Mouse (Mus musculus) large intestine, adult 2 months (tissue): ENCODE data around the gene Bmper. TPM values are rescaled to one million over a fixed set of nuclear protein-coding genes. Genes with fewer than 3 reads are reported as not detected.

ENCODE experiments used
- DNase-seq: peaks from one replicate; pipeline ENCODE4 v3.0.0-alpha.2; 2012; ENCODE audit warnings: low read depth, low spot score
- WGBS: fragments of 180-500 bp; shearing (Covaris S2); methylation state at CpG from one replicate; pipeline ENCODE4 v1.1.7; 2018; 5-methylcytosine and 5-hydroxymethylcytosine counted together
- polyA plus RNA-seq: library from polyadenylated mRNA; depleted of rRNA; stranded (reverse); fragments of >200 nt; gene quantifications from 2 replicates; pipeline ENCODE4 v1.2.3, GENCODE M21; 2012

Gene Bmper
- polyA plus RNA-seq, 1 experiment: 0.33 TPM

DNA sequence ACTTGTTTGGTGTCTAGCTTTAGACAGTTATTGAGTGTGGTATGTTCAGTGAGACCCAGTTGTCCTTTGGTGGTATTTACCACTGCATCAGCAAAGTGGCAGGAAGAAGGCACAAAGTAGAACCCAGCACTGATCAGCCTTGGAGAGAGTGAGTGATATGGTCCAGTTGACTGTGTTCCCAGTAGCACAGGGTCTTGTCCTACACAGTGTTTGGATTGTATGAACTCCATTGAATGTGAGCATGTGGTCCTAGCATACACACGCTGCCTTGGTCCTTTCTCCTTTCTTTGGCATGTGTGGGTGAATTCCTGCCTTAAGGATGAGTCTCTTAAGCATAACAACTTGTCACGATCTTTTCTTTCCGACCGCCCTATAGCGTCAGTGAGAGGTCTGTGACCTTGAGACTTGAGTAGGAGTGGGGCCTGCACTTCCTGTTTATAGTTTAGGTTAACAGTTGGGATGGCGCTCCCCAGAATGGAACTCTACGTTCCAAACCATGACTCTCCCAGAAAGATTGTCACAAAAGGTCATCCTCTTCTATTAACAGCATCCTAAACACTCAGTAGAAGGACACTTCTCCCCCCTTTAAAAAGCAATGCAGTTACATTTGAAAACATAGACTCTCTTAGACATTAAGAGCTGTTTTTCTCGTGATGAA, 10.7 kb downstream of the Bmper start:
- DNase-seq: no peak
- whole genome bisulfite sequencing: 81% methylated on average over 8 of the region's 8 CpGs

GRCm38 (mm10) chr9:23235368-23236002, 12.6 kb downstream of the Bmper start:
- WGBS: 32% methylated on average over 6 of the region's 6 CpGs
- DNase-seq: no peak

GRCm38 (mm10) chr9:23236635-23237279, 13.9 kb downstream of the Bmper start:
- no peak for DNase-seq
- WGBS: 76% methylated on average over 6 of the region's 6 CpGs

- 49% methylated on average over 2 of the region's 2 CpGs for WGBS
These were observed 16.1 kb downstream of the Bmper start for GRCm38 (mm10) chr9:23239011-23239410.

DNA sequence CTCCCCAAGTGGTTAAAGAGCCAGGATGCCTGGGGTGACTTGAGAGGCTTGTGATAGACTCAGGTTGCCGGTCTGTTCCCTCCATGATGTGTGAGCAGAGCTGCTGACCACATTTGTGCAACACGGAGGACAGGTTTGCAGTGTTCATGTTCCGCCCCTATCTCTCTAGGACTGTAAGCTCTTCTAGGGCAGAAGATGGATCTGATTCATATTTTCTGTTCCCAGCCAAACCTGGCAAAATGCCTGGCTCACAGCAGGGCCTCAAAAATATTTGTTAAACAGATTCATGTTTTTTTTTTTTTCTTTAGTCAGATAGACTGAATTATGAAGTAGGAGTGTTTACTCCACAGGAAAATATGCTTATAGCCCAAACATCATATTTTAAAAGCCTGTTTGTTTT, 20.0 kb downstream of the Bmper start:
- no peak for DNase-seq
- WGBS: 73% methylated on average over 3 of the region's 3 CpGs

More at GRCm38 (mm10) chr9:23239011-23239410, 16.1 kb downstream of the Bmper start:
- no peak for DNase-seq

DNA sequence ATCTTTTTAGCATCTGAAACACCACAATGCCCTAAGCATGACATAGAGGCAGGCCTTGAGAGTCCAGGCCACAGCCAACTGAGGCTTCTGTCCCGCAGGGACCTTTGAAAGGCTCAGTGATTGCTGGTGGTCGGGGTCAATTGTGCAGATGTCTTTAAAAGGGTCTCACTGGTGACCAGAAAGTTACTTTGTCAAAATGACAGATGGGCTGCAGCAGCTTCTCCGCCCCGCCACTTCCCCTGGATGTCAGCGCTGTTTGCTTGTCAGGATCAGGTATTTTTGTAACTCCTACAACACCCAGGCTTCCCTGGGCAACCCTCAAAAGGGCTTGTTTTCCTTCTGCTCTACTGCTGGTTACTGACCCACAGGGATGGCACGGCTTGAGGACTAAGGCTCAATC, 21.0 kb downstream of the Bmper start:
- DNase-seq: no peak
- 63% methylated on average over 6 of the region's 6 CpGs for WGBS

- 81% methylated on average over 9 of the region's 9 CpGs for WGBS
- no peak for DNase-seq
These were observed 23.5 kb downstream of the Bmper start for GRCm38 (mm10) chr9:23246389-23246788.

DNA sequence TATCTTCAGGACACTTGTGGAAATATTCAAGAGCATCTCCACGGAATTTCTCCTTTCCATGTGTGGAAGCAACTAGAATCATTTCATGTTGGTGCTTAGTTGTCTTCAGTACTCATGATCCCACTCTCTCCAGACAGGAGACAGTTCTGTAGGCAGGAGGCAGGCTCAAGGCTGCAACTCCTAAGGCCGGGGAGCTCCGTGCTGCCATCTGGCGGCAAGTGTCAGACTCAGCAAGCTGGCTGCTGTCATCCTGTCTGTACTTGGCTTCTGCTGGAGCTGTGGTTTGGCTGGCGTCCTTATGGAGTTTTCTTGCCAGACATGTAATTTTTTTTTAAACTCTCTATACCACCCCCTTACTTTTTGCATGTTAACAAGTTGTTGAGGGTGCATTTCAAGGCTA, 27.1 kb downstream of the Bmper start:
- WGBS: 6% methylated on average over 5 of the region's 5 CpGs
- peak; percentile 28 for DNase-seq

- whole genome bisulfite sequencing: 77% methylated on average over 6 of the region's 6 CpGs
- no peak for DNase-seq
These were observed 28.1 kb downstream of the Bmper start for GRCm38 (mm10) chr9:23251001-23251400.

DNA sequence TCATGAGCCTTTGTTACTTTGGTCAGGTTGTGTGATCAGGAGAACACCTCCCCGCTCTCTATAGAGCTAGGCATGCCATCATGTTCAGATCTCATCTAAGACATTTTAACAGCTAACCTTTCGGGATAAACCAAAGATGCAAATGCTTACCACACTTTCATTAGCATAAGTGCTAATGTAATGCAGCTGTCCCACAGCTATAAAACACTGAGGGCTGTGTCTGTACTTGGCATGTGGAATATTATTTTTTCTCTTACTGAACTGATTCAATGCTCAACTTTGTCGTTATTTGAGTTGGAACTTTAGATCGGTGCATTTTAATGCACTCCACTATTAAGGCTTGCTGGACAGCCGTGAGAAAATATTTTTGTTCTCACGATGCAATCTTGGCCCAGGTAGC, 30.7 kb downstream of the Bmper start:
- no peak for DNase-seq
- WGBS: 83% methylated on average over 6 of the region's 6 CpGs

DNA sequence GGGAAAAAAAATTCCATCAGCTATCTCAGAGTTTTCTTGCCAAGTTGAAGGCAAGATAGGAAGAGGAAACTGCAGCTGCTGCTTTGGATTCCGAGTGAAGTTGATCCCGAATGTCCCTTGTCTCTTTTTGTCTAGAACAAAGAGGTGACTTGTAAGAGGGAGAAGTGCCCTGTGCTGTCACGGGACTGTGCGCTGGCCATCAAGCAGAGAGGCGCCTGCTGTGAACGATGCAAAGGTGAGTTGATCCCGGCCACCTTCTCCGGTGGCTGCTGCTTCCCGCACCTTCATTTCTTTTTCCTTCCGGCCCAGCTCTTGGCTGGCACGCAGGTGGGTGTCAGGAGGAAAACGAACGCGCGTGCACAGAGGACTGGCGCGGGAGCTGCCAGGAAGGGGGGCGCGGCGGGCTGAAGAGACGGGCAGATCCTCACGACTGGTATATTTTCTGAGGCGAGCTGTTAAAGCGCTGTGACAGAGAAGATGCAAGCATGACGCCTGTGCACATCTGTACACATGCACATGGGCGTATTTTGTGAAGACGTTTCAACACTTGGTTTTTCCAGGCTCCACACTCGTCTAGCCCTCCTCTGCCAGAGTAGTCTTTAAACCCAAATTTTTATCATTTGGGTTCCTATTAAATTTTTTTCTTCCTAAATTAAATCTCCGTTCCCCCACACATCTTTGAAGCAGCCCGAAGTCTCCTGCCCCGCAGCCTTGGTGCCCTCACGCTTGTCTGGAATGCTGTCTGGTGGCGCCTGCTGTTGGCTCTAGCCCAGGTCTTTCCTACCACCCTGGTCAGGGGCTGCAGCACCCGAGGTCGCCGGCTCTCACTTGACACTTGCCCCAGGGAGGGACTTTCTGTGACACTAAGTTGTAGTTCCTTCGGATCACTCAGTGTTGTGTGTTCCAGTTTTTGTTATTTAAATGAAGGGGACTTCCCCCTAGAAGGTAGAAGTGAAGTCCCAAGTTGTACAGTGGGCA, 31.6 kb downstream of the Bmper start:
- DNase-seq: no peak
- 43% methylated on average over 37 of the region's 37 CpGs for WGBS

DNA sequence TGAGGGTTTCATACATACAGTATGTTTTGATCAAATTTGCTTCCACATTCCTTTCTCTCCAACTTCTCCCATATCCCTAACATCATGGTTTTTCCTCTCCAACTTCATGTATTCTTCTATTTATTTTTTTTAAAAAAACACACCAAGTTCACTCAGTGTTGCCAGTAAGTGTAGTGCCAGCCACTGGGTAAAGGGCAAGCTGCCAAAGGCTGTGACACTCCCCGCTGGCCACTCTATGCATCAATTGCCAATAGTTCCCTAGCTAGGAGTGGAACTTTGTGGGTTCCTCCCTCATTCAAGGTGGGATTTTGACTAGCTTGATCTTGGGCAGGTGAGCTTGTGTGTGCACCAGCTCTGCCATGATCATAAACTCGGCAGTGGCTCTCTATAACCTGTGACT, 33.0 kb downstream of the Bmper start:
- no peak for DNase-seq
- 66% methylated on average over 2 of the region's 2 CpGs for WGBS

GRCm38 (mm10) chr9:23256576-23256975, 33.7 kb downstream of the Bmper start:
- 82% methylated on average over 2 of the region's 2 CpGs for whole genome bisulfite sequencing
- DNase-seq: no peak

- WGBS: 94% methylated on average over 3 of the region's 3 CpGs
- no peak for DNase-seq
These were observed 39.0 kb downstream of the Bmper start for GRCm38 (mm10) chr9:23261834-23262233.

DNA sequence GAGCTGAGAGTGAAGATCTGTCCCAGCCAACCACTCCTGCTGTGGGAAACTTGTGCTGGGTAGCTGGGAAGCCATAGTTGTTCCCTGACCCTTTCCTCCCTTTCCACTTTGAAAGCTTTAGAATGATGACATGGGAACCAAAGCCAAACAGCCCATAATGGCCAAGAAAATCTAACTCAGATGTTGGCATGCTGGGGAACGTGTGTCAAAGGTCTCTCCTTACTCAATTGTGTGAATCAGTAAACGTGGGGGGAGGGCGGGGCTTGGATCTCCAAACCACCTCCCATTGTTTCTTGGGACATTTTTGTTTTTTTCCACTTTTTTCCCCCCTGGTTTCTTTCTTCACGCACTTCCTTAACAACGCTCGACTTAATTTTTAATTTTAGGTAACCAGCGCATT, 40.0 kb downstream of the Bmper start:
- WGBS: 71% methylated on average over 7 of the region's 7 CpGs
- DNase-seq: no peak

DNA sequence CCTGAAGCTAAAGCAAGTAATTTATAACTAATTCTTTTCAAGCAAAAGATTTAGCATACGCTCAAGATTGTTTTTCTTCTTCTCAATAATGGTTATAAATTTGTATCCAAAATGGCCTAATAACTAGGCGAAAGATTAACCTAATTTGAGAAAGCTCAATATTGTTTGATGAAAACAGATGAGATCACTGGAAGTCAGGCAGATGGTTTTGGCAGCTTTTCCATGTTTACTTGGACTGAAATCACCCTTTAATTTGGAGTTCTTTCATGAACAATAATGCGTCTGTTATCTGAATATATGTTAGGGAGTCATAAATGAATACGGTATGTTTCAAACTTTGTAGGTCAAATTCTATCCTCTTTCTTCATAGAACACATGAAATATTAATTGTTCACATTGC, 41.6 kb downstream of the Bmper start:
- 72% methylated on average over 4 of the region's 4 CpGs for WGBS
- DNase-seq: no peak

- DNase-seq: no peak
- 68% methylated on average over 7 of the region's 7 CpGs for WGBS
These were observed 45.7 kb downstream of the Bmper start for GRCm38 (mm10) chr9:23268609-23269008.

GRCm38 (mm10) chr9:23269087-23269486, 46.2 kb downstream of the Bmper start:
- WGBS: 49% methylated on average over 2 of the region's 2 CpGs
- DNase-seq: no peak

GRCm38 (mm10) chr9:23276244-23276643, 53.4 kb downstream of the Bmper start:
- DNase-seq: no peak
- 71% methylated on average over 4 of the region's 4 CpGs for WGBS

GRCm38 (mm10) chr9:23284940-23285460, 62.1 kb downstream of the Bmper start:
- DNase-seq: no peak
- whole genome bisulfite sequencing: 89% methylated on average over 4 of the region's 4 CpGs
